Mouse (Mus musculus): ENCODE data around the gene Hus1b. TPM values are rescaled to one million over a fixed set of nuclear protein-coding genes. Genes with fewer than 3 reads are reported as not detected.

Gene Hus1b
- polyA plus RNA-seq, 1 experiment from 2014 or later: not detected

DNA sequence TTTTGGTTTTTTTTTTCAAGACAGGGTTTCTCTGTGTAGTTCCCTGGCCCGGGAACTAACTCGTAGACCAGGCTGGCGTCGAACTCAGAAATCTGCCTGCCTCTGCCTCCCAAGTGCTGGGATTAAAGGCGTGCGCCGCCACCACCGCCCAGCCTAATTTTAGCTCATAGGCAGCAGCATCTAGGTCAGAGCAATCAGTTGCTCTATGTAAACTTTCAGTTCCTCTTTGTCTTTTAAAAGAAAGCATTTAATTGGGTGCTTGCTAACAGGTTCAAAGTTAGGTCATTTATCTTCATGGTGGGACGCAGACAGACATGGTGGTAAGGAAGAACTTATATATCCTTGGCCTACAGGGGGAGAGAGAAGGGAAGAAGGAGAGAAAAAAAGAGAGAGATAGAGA is 1.6 kb upstream of the Hus1b start:
- ATAC-seq (ENCODE audit: insufficient number of reproducible peaks, low FRiP score): no peak
- Histone ChIP-seq H3K4me1 (replicated peaks) (peaks cover 17% of the 10 kb centered on the region), H3K4me3 (no peak overlapping the region), H3K9me3 (replicated peaks) (no peaks in the 10 kb centered on the region), H3K4me2 (no peak overlapping the region), H3K9ac (no peak overlapping the region), H3K36me3 (no peaks in the 10 kb centered on the region), H3K27ac (ENCODE audit: poor library complexity, severe bottlenecking) (no peak overlapping the region), H3K27me3 (replicated peaks) (no peaks in the 10 kb centered on the region)
- WGBS: 93% methylated on average over 9 of the region's 9 CpGs

DNA sequence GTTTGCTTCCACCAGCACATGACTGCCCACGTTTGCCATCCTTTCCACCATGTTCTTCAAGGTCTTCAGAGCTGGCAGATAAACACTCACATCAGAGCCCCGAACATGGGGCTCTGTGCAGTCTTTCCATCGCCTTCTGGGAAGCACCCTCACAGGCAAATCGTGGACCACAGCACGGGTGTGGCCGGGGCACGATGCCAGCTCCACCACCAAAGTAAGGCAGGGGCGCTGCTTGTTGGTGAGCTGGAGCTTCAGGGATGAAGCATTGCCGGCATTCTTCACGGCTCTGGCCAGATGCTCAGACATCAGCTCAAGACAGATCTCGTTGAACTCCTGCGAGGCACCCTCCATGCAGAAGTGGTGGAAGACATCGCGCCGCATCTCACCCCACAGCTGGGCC is 430 bp downstream of the Hus1b start:
- H3K27me3 ChIP-seq (replicated peaks): no peaks in the 10 kb centered on the region
- H3K4me2 ChIP-seq: no peak overlapping the region
- no peak overlapping the region for H3K4me3 ChIP-seq
- no peak overlapping the region for H3K9ac ChIP-seq
- H3K9me3 ChIP-seq (replicated peaks): no peaks in the 10 kb centered on the region
- 87% methylated on average over 15 of the region's 15 CpGs for WGBS
- no peak overlapping the region for H3K27ac ChIP-seq (ENCODE audit: poor library complexity, severe bottlenecking)
- H3K36me3 ChIP-seq: no peaks in the 10 kb centered on the region
- no peak for ATAC-seq (ENCODE audit: insufficient number of reproducible peaks, low FRiP score)
- H3K4me1 ChIP-seq (replicated peaks): peaks cover 17% of the 10 kb centered on the region

DNA sequence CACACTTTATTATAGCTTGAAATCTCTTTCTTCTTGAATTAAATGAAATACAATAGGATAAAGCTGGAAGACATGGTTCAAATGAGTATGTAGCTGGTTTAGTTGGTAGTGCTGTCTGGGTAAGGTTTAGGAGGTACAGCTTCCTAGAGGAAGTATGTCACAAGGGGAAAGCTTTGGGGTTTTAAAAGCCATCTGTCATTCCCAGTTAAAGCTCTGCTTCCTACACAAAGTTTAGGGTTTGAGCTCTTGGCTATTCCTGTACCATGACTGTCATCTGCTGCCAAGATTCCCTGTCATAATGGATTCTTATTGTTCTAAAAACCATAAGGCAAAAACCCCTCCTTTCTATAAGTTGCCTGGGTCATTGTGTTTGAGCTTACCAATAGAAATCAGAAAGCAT is 1.8 kb downstream of the Hus1b start:
- H3K27ac ChIP-seq (ENCODE audit: poor library complexity, severe bottlenecking): no peak overlapping the region
- no peak overlapping the region for H3K4me2 ChIP-seq
- no peaks in the 10 kb centered on the region for H3K9me3 ChIP-seq (replicated peaks)
- H3K4me1 ChIP-seq (replicated peaks): peaks cover 17% of the 10 kb centered on the region
- no peak overlapping the region for H3K9ac ChIP-seq
- ATAC-seq (ENCODE audit: insufficient number of reproducible peaks, low FRiP score): no peak
- H3K4me3 ChIP-seq: no peak overlapping the region
- H3K36me3 ChIP-seq: no peaks in the 10 kb centered on the region
- no peaks in the 10 kb centered on the region for H3K27me3 ChIP-seq (replicated peaks)

GRCm38 (mm10) chr13:30932972-30933371 is 14.6 kb downstream of the Hus1b start:
- ATAC-seq (ENCODE audit: insufficient number of reproducible peaks, low FRiP score): no peak
- WGBS: 84% methylated on average over 6 of the region's 6 CpGs

GRCm38 (mm10) chr13:30931613-30932012 is 15.9 kb downstream of the Hus1b start:
- H3K4me1 ChIP-seq (replicated peaks): 0 out of 2 replicates have a peak, but pooled peaks cover 7% of the 10 kb centered on the region
- H3K27ac ChIP-seq (ENCODE audit: poor library complexity, severe bottlenecking): no peak overlapping the region
- H3K27me3 ChIP-seq (replicated peaks): no peaks in the 10 kb centered on the region
- ATAC-seq (ENCODE audit: insufficient number of reproducible peaks, low FRiP score): no peak
- no peaks in the 10 kb centered on the region for H3K9me3 ChIP-seq (replicated peaks)
- H3K4me3 ChIP-seq: no peak overlapping the region
- peaks cover 7% of the 10 kb centered on the region; the same call in 1 of the 2 replicates for H3K36me3 ChIP-seq
- no peak overlapping the region for H3K9ac ChIP-seq
- WGBS: 70% methylated on average over 4 of the region's 4 CpGs
- no peak overlapping the region for H3K4me2 ChIP-seq

More at GRCm38 (mm10) chr13:30932972-30933371, 14.6 kb downstream of the Hus1b start:
- Histone ChIP-seq H3K36me3 (peaks cover 7% of the 10 kb centered on the region; the same call in 1 of the 2 replicates), H3K4me1 (replicated peaks) (0 out of 2 replicates have a peak, but pooled peaks cover 7% of the 10 kb centered on the region), H3K4me2 (no peak overlapping the region), H3K4me3 (no peak overlapping the region), H3K27me3 (replicated peaks) (no peaks in the 10 kb centered on the region), H3K27ac (ENCODE audit: poor library complexity, severe bottlenecking) (no peak overlapping the region), H3K9me3 (replicated peaks) (no peaks in the 10 kb centered on the region), H3K9ac (no peak overlapping the region)

- peaks cover 14% of the 10 kb centered on the region for H3K36me3 ChIP-seq
- no peak overlapping the region for H3K4me3 ChIP-seq
- no peaks in the 10 kb centered on the region for H3K27me3 ChIP-seq (replicated peaks)
- H3K4me2 ChIP-seq: no peak overlapping the region
- H3K27ac ChIP-seq (ENCODE audit: poor library complexity, severe bottlenecking): no peak overlapping the region
- no peak overlapping the region for H3K9ac ChIP-seq
- 0 out of 2 replicates have a peak, but pooled peaks cover 7% of the 10 kb centered on the region for H3K4me1 ChIP-seq (replicated peaks)
- no peaks in the 10 kb centered on the region for H3K9me3 ChIP-seq (replicated peaks)
- ATAC-seq (ENCODE audit: insufficient number of reproducible peaks, low FRiP score): no peak
- 71% methylated on average over 2 of the region's 2 CpGs for WGBS
These were observed 18.4 kb downstream of the Hus1b start for GRCm38 (mm10) chr13:30929119-30929518.

DNA sequence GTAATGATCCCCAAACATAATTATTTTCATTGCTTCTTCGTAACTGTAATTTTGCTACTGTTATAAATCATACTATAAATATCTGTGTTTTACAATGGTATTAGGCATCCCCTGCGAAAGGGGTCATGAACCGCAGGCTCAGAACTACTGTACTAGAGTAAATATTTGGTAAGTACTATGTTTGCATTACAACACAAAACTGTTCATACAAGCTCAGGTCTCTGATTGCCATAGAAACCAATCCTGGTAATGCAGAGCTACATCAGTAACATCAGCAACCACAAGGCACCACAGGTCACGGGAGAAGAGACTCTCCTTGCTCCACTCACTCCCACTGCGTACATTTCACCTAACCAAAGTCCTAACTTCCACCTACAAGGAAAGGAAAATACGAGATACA is 23.3 kb downstream of the Hus1b start:
- H3K9me3 ChIP-seq (replicated peaks): no peaks in the 10 kb centered on the region
- 0 out of 2 replicates have a peak, but pooled peaks cover 7% of the 10 kb centered on the region for H3K4me1 ChIP-seq (replicated peaks)
- no peak for ATAC-seq (ENCODE audit: insufficient number of reproducible peaks, low FRiP score)
- no peaks in the 10 kb centered on the region for H3K27me3 ChIP-seq (replicated peaks)
- no peak overlapping the region for H3K27ac ChIP-seq (ENCODE audit: poor library complexity, severe bottlenecking)
- peaks cover 13% of the 10 kb centered on the region for H3K36me3 ChIP-seq
- 92% methylated on average over 6 of the region's 6 CpGs for WGBS
- H3K4me3 ChIP-seq: no peak overlapping the region
- no peak overlapping the region for H3K4me2 ChIP-seq
- no peak overlapping the region for H3K9ac ChIP-seq

DNA sequence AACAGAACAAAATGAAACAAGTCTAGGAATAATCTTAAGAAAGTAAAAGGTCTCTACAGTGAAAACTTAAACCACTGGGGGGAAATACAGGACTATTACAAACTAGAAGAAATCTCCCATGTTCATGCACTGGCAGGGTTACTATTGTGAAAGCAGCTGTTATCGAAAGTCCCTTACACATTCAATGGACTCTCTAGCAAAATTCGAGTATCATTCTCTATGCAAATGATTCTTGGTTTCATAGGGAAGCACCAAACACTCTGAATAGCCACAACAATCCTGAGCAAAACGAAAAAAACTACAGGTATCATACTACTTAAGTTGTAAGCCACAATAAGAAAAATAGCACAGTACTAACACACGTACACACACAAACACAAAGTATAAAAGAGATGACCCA is 25.6 kb downstream of the Hus1b start:
- whole genome bisulfite sequencing: 87% methylated on average over 4 of the region's 4 CpGs
- no peaks in the 10 kb centered on the region for H3K27me3 ChIP-seq (replicated peaks)
- no peak overlapping the region for H3K4me3 ChIP-seq
- no peak overlapping the region for H3K9ac ChIP-seq
- ATAC-seq (ENCODE audit: insufficient number of reproducible peaks, low FRiP score): no peak
- no peak overlapping the region for H3K27ac ChIP-seq (ENCODE audit: poor library complexity, severe bottlenecking)
- no peaks in the 10 kb centered on the region for H3K9me3 ChIP-seq (replicated peaks)
- peaks cover 13% of the 10 kb centered on the region for H3K36me3 ChIP-seq
- no peaks in the 10 kb centered on the region for H3K4me1 ChIP-seq (replicated peaks)
- no peak overlapping the region for H3K4me2 ChIP-seq

DNA sequence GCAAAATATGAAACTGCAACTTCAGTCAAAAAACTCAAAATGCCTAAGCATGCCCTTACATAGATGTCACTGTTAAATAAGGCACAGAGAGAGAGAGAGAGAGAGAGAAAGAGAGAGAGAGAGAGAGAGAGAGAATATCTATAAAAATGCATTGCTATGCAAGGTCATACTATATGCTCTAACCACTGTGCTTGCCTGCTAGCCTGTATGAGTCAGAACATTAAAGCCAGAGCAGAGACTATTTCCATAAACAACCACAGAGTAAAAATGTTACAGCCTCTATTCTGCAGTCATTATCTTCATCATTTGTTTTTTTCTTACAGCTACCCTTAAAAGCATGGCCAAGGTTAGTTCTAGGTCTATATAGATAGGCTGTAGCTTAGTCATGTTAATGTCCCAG is 33.8 kb downstream of the Hus1b start:
- Histone ChIP-seq H3K9me3 (replicated peaks) (no peaks in the 10 kb centered on the region), H3K9ac (no peak overlapping the region), H3K36me3 (0 out of 2 replicates have a peak, but pooled peaks cover 5% of the 10 kb centered on the region), H3K27ac (ENCODE audit: poor library complexity, severe bottlenecking) (no peak overlapping the region), H3K4me2 (no peak overlapping the region), H3K27me3 (replicated peaks) (no peaks in the 10 kb centered on the region), H3K4me3 (no peak overlapping the region), H3K4me1 (replicated peaks) (peaks cover 4% of the 10 kb centered on the region; the same call in 1 of the 2 replicates)
- no peak for ATAC-seq (ENCODE audit: insufficient number of reproducible peaks, low FRiP score)

DNA sequence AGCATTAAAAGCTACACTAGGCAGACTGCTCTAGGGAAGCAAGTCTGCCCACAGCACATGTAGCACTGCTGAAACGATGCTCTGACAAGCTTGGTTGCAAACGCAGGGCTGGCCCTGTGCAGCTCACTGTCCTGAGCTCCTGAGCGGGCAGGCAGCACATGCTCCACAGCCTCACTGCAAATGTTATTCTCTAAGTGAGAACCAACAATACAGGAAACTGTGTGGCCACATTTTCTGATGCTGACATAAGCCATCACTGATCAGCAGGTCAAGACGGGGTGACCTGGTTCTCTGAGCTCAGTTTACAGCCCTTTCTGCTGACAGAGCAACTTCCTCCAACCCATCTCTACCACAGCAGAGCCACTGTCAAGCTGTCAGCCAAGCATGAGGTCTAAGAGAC is 34.5 kb downstream of the Hus1b start:
- Histone ChIP-seq H3K4me3 (no peak overlapping the region), H3K27me3 (replicated peaks) (no peaks in the 10 kb centered on the region), H3K27ac (ENCODE audit: poor library complexity, severe bottlenecking) (no peak overlapping the region), H3K4me2 (no peak overlapping the region), H3K4me1 (replicated peaks) (peaks cover 4% of the 10 kb centered on the region; the same call in 1 of the 2 replicates), H3K9me3 (replicated peaks) (no peaks in the 10 kb centered on the region), H3K9ac (no peak overlapping the region), H3K36me3 (0 out of 2 replicates have a peak, but pooled peaks cover 5% of the 10 kb centered on the region)
- WGBS: 23% methylated on average over 4 of the region's 4 CpGs
- no peak for ATAC-seq (ENCODE audit: insufficient number of reproducible peaks, low FRiP score)

GRCm38 (mm10) chr13:30911931-30912625 is 35.5 kb downstream of the Hus1b start:
- Histone ChIP-seq H3K27me3 (replicated peaks) (no peaks in the 10 kb centered on the region), H3K9ac (no peak overlapping the region), H3K36me3 (0 out of 2 replicates have a peak, but pooled peaks cover 5% of the 10 kb centered on the region), H3K4me2 (no peak overlapping the region), H3K27ac (ENCODE audit: poor library complexity, severe bottlenecking) (no peak overlapping the region), H3K4me3 (no peak overlapping the region), H3K4me1 (replicated peaks) (peaks cover 4% of the 10 kb centered on the region; the same call in 1 of the 2 replicates), H3K9me3 (replicated peaks) (no peaks in the 10 kb centered on the region)
- 70% methylated on average over 5 of the region's 5 CpGs for WGBS
- no peak for ATAC-seq (ENCODE audit: insufficient number of reproducible peaks, low FRiP score)

DNA sequence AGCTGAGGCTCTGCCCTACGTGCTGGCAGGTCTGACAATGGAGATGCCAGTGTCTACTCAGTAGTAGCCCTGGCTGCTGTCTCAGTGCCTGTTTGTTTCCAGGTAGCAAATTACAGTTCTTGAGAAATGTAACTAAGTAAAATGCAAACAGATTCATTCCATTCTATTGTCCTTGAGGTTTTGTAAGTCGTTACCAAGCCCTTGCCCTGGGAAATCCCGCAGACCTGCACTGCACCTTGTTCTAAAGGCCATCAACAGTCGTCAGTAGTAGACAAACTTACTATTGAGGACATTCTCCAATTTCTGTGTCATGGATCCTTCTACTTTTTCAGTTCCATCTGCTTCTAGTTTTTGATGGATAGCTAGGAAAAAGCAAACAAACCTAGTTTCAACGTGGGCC is 36.7 kb downstream of the Hus1b start:
- H3K9ac ChIP-seq: no peak overlapping the region
- peaks cover 4% of the 10 kb centered on the region; the same call in 1 of the 2 replicates for H3K4me1 ChIP-seq (replicated peaks)
- no peaks in the 10 kb centered on the region for H3K27me3 ChIP-seq (replicated peaks)
- H3K36me3 ChIP-seq: peaks cover 8% of the 10 kb centered on the region; the same call in 1 of the 2 replicates
- H3K4me3 ChIP-seq: no peak overlapping the region
- 85% methylated on average over 5 of the region's 5 CpGs for WGBS
- no peak overlapping the region for H3K4me2 ChIP-seq
- no peak for ATAC-seq (ENCODE audit: insufficient number of reproducible peaks, low FRiP score)
- no peak overlapping the region for H3K27ac ChIP-seq (ENCODE audit: poor library complexity, severe bottlenecking)
- H3K9me3 ChIP-seq (replicated peaks): no peaks in the 10 kb centered on the region

Data from heart, embryonic 12.5 days (tissue).